Comparison of ENCODE assay signal across 8 mouse cellular contexts in the genomic region with DNA sequence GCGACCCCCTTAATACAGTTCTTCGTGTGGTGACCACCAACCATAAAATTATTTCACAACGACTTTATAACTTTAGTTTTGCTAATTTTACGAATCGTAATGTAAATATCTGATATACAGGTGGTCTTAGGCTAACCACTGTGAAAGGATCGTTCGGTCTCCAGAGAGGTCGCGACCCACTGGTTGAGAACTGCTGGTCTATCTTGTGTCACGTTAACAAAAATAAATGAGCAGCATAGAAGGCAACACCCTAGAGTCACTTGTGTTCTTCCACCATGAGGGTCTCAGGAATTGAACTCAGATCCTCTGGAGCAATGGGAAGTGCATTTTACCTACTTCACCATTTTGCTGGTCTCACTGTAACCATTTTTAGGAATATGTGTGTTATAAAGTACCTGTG. TPM values are rescaled to one million over a fixed set of nuclear protein-coding genes. Genes with fewer than 3 reads are reported as not detected.
DNase-seq lines count a peak whose midpoint lies in the region; ATAC-seq and TF ChIP-seq lines count a peak whose summit lies in the region.

No protein-coding gene starts in this region.

- peak overlapping the region; percentile 80 for H3K27ac ChIP-seq in heart, adult 2 months
- H3K27ac ChIP-seq in thymus, adult 2 months (ENCODE audit: control insufficient read depth, insufficient read depth, low read length), result no peak overlapping the region
- H3K27ac ChIP-seq in liver, embryonic 12.5 days, result peak overlapping the region; percentile 89

- H3K79me2 ChIP-seq in heart, adult 2 months (replicated peaks; ENCODE audit: control insufficient read depth, insufficient read depth, low read length), result peaks cover 5% of the 10 kb centered on the region

- no peak for TF ChIP-seq CTCF in heart, adult 2 months (IDR thresholded peaks at IDR 0.05)
- TF ChIP-seq CTCF in thymus, adult 2 months (IDR thresholded peaks at IDR 0.05; ENCODE audit: borderline replicate concordance, control insufficient read depth, extremely low read depth, insufficient read depth, low read length, poor library complexity), result no peak

- TF ChIP-seq EP300 in heart, adult 2 months (IDR thresholded peaks at IDR 0.05; ENCODE audit: insufficient read depth, low read depth, low read length), result no peak

- H3K27me3 ChIP-seq in heart, adult 2 months (ENCODE audit: control insufficient read depth, insufficient read depth, low read length), result no peaks in the 10 kb centered on the region
- no peaks in the 10 kb centered on the region for H3K27me3 ChIP-seq in thymus, adult 2 months (ENCODE audit: control insufficient read depth, insufficient read depth, low read length)
- peaks cover 23% of the 10 kb centered on the region for H3K27me3 ChIP-seq in liver, embryonic 12.5 days (replicated peaks)

- peaks cover 5% of the 10 kb centered on the region; the same call in 1 of the 2 replicates for H3K36me3 ChIP-seq in heart, adult 2 months (ENCODE audit: control insufficient read depth, insufficient read depth, low read length)
- no peaks in the 10 kb centered on the region for H3K36me3 ChIP-seq in thymus, adult 2 months (ENCODE audit: control insufficient read depth, insufficient read depth, low read length)
- peaks cover 11% of the 10 kb centered on the region for H3K36me3 ChIP-seq in liver, embryonic 12.5 days

- TF ChIP-seq POLR2A in heart, adult 2 months (IDR thresholded peaks at IDR 0.05; ENCODE audit: insufficient read depth, low read depth, low read length), result no peak
- no peak for TF ChIP-seq POLR2A in thymus, adult 2 months (IDR thresholded peaks at IDR 0.05; ENCODE audit: control insufficient read depth, extremely low read depth, insufficient read depth, low read length, poor library complexity)

- WGBS in heart, adult 2 months, result 49% methylated on average over 10 of the region's 10 CpGs
- WGBS in thymus, adult 2 months, result 55% methylated on average over 10 of the region's 10 CpGs
- WGBS in liver, embryonic 12.5 days (ENCODE audit: insufficient replicate concordance), result 45% methylated on average over 10 of the region's 10 CpGs

- intact Hi-C loops in heart, adult 2 months (cut with DNase I), result loop anchor here (2.0 to 5.0 kb wide), 5 partner anchors 19 to 364 kb away; a partner anchor contains a TSS
- intact Hi-C loops in heart, postnatal 36 days (cut with DNase I), result loop anchor here (1.0 to 5.0 kb wide), 5 partner anchors 20 to 231 kb away; a partner anchor contains a TSS

- H3K9ac ChIP-seq in heart, adult 2 months (ENCODE audit: low read depth, low read length), result no peak overlapping the region
- H3K9ac ChIP-seq in liver, embryonic 12.5 days, result peak overlapping the region; percentile 88

- no peak for DNase-seq in heart, adult 2 months
- DNase-seq in heart, postnatal 36 days, result no peak
- DNase-seq in thymus, postnatal 0 days (ENCODE audit: low spot score), result peak; percentile 13
- no peak for DNase-seq in thymus, adult 2 months
- DNase-seq in T-cell, adult 2 months (ENCODE audit: low spot score), result no peak
- no peak for DNase-seq in right cerebral cortex, postnatal 25 days

- peak overlapping the region; percentile 95 for H3K4me2 ChIP-seq in liver, embryonic 12.5 days

- peaks cover 6% of the 10 kb centered on the region for H3K4me1 ChIP-seq in heart, adult 2 months (ENCODE audit: control insufficient read depth, insufficient read depth, low read length)
- peaks cover 6% of the 10 kb centered on the region for H3K4me1 ChIP-seq in thymus, adult 2 months (replicated peaks; ENCODE audit: control insufficient read depth, insufficient read depth, low read length)
- peaks cover 48% of the 10 kb centered on the region for H3K4me1 ChIP-seq in liver, embryonic 12.5 days

- ATAC-seq in liver, embryonic 12.5 days, result no peak
- no peak for ATAC-seq in cerebellum, adult (ENCODE audit: insufficient number of reproducible peaks, low FRiP score, low TSS enrichment)

- no peaks in the 10 kb centered on the region for H3K9me3 ChIP-seq in liver, embryonic 12.5 days (replicated peaks)

- no peak overlapping the region; the same call in 1 of the 2 replicates for H3K4me3 ChIP-seq in heart, adult 2 months
- H3K4me3 ChIP-seq in thymus, adult 2 months (ENCODE audit: control insufficient read depth, insufficient read depth, low read length), result no peak overlapping the region
- H3K4me3 ChIP-seq in liver, embryonic 12.5 days, result peak overlapping the region; percentile 78; the same call in 1 of the 2 replicates

RNA-seq across cellular contexts. Expression of a gene that starts 20.0 kb away (rescaled TPM):
- total RNA-seq in heart, adult 2 months (2021), result 100 to 1,000 TPM; 219 to 231 TPM
- polyA plus RNA-seq in heart, adult 2 months (2012; rRNA removed), result 204 and 351 TPM in 2 replicates
- 100 to 1,000 TPM; 239 to 240 TPM for total RNA-seq in heart, postnatal 36 days (2021)
- polyA plus RNA-seq in thymus, postnatal 0 days (2015; fragmentation: Nextera tagmentation; extraction: Ambion mirVana), result 419 and 434 TPM in 2 replicates
- 274 and 275 TPM in 2 replicates for polyA plus RNA-seq in thymus, adult 2 months (2012; rRNA removed)
- 254 and 256 TPM in 2 replicates for polyA plus RNA-seq in liver, embryonic 12.5 days (2016; fragmentation: Nextera tagmentation; extraction: Ambion mirVana)
